Mouse (Mus musculus): Measurements from ENCODE around the gene Kcnk1. TPM values are rescaled to one million over a fixed set of nuclear protein-coding genes. Genes with fewer than 3 reads are reported as not detected.

The Kcnk1 gene
- polyA plus RNA-seq (2012): 0.04 and 0.05 TPM in 2 replicates

GRCm38 (mm10) chr8:125995101-125995986 lies at the start of gene Kcnk1:
TSS of gene Kcnk1 (plus strand) at chr8:125995170.

Other genes with a start within 250 kb of the Kcnk1 start
- 0.05 TPM in 1 of 2 replicates, not detected in the other for gene Pcnx2, start 96.9 kb upstream of the Kcnk1 start, polyA plus RNA-seq (2012)
- not detected in 2 replicates for gene Map3k21, start 84.7 kb upstream of the Kcnk1 start, polyA plus RNA-seq (2012)